Mouse (Mus musculus): ENCODE data around the gene Gm20498. TPM values are rescaled to one million over a fixed set of nuclear protein-coding genes. Genes with fewer than 3 reads are reported as not detected.
"Not testable (repeated sequence)": the region's sequence is repeated elsewhere in the genome, so short reads cannot be mapped to it uniquely, and the experiment has no call there.

The Gm20498 gene
- polyA plus RNA-seq, 1 experiment = 6.1 TPM

DNA sequence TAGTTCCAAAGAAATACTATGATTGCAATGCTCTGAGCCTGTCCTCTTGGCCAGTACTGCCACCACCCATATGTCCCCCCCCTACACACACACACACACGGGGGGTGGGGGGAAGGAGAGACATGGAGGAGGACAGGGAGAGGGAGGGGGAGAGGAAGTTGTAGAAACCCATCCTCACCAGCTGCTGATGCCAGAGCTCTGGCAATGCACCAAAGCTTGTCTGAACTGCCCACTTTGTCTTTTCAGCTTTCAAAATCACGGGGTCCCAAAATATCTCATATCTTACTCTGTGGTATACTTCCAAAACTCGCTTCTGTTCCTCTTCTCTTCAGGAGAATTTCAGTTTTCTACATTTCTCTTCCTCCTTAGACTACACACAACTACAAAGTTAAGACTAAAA, 119.5 kb downstream of the Gm20498 start:
- TF ChIP-seq POLR2A (IDR thresholded peaks at IDR 0.05; ENCODE audit: borderline replicate concordance, control insufficient read depth, low read depth, low read length) (no peak), CTCF (IDR thresholded peaks at IDR 0.05; ENCODE audit: control insufficient read depth, insufficient read depth, low read length) (no peak)
- 35% methylated on average over 3 of the region's 3 CpGs for WGBS
- H3K4me1 ChIP-seq (ENCODE audit: control insufficient read depth, insufficient read depth, low read length) = no peaks in the 10 kb centered on the region
- no peak overlapping the region for H3K27ac ChIP-seq (ENCODE audit: control insufficient read depth, insufficient read depth, low read depth, low read length, poor library complexity)
- H3K4me3 ChIP-seq (replicated peaks; ENCODE audit: control insufficient read depth, low read depth, low read length) = no peak overlapping the region

DNA sequence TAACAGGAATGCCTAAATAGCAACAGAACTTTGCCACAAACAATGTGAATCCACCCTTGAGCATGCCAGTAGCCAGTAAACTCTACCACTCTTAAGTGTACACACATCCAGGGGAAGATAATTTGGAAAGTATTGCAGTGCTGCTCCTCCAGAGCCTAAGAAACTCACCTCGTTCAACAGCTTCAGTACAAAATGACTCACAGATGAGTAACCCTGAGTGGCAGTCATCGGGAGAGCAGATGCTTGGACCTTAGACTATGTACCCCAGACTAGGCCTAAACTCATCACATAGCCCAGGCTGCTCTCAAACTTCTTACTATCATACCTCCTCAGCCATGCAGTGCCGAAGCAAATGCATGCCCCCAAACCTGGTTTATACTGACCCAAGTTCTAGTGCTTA, 123.7 kb downstream of the Gm20498 start:
- WGBS = 81% methylated on average over 3 of the region's 3 CpGs
- TF ChIP-seq CTCF (IDR thresholded peaks at IDR 0.05; ENCODE audit: control insufficient read depth, insufficient read depth, low read length) (no peak), POLR2A (IDR thresholded peaks at IDR 0.05; ENCODE audit: borderline replicate concordance, control insufficient read depth, low read depth, low read length) (no peak)

DNA sequence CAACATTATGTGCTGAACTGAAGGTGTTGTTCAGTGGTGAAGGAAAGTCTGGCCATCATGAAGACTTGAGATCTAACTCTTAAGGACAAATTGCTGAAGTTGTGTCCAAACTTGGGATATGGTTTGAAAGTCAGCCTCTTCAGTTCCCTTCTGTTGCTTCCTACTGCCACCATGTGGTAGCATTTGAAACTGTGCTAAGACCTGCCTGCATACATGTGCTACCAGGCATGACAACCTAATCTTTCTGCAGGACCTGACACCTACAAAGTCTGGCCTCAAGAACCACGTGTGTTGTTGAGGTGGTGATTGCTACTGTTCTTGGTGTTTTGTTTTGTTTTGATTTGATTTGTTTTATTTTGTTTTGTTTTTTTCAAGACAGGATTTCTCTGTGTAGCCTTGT, 130.5 kb downstream of the Gm20498 start:
- 10% methylated on average over 1 of the region's 1 CpGs for WGBS
- Histone ChIP-seq H3K4me1 (ENCODE audit: control insufficient read depth, insufficient read depth, low read length) (no peaks in the 10 kb centered on the region), H3K27ac (ENCODE audit: control insufficient read depth, insufficient read depth, low read depth, low read length, poor library complexity) (no peak overlapping the region), H3K4me3 (replicated peaks; ENCODE audit: control insufficient read depth, low read depth, low read length) (no peak overlapping the region)
- TF ChIP-seq POLR2A (IDR thresholded peaks at IDR 0.05; ENCODE audit: borderline replicate concordance, control insufficient read depth, low read depth, low read length) = no peak
- TF ChIP-seq CTCF (IDR thresholded peaks at IDR 0.05; ENCODE audit: control insufficient read depth, insufficient read depth, low read length) = peak; percentile 20; the same call in 1 of the 2 replicates

More for the DNA sequence above, 123.7 kb downstream of the Gm20498 start:
- H3K27ac ChIP-seq (ENCODE audit: control insufficient read depth, insufficient read depth, low read depth, low read length, poor library complexity) = no peak overlapping the region
- no peak overlapping the region for H3K4me3 ChIP-seq (replicated peaks; ENCODE audit: control insufficient read depth, low read depth, low read length)
- no peaks in the 10 kb centered on the region for H3K4me1 ChIP-seq (ENCODE audit: control insufficient read depth, insufficient read depth, low read length)

DNA sequence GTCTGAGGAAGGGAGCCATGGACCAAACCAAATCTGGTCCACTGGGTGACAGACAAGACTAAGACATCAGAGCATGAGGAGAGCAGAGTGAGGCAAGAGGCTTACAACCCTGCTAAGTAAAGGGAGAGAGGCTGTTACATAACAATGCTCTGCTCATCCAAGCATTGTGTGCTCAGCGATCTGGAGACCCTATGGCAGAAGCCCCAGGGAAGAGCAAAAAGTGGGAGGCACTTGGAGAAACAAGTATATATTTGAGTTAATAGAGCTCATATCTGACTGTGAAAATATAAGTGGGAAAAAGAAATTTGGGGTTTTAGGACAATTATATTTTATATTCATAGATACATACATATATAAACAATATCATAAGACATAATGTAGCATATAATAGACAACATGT, 153.3 kb downstream of the Gm20498 start, which contains the start of gene Gm4787:
Gene Gm4787 (minus strand): TSS at position 101 of the 400 bp plus-strand sequence.
- WGBS = 82% methylated on average over 1 of the region's 1 CpGs
- H3K4me1 ChIP-seq (ENCODE audit: control insufficient read depth, insufficient read depth, low read length); H3K4me3 ChIP-seq (replicated peaks; ENCODE audit: control insufficient read depth, low read depth, low read length); H3K27ac ChIP-seq (ENCODE audit: control insufficient read depth, insufficient read depth, low read depth, low read length, poor library complexity): not testable (repeated sequence)

DNA sequence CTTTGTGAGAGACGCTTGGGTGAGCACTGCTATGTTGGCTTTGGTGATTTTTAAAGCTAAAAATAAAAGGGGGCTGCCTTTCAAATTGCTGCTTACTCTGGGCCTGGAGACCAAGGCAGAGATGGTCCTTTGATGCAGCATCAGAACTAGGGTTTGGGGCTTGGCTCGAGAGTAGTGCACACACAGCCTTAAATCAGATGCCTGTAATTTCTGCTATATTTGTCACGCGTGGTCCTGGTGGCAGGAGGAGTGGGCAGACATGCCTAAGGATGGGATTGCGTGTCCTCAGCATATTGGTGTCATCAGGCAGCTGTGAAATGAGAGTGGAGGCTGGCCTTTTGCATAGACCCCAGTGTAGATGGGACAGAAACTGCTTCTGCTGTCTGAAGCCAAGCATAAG, 198.9 kb downstream of the Gm20498 start:
- Histone ChIP-seq H3K4me1 (ENCODE audit: control insufficient read depth, insufficient read depth, low read length) (no peaks in the 10 kb centered on the region), H3K4me3 (replicated peaks; ENCODE audit: control insufficient read depth, low read depth, low read length) (no peak overlapping the region), H3K27ac (ENCODE audit: control insufficient read depth, insufficient read depth, low read depth, low read length, poor library complexity) (no peak overlapping the region)
- TF ChIP-seq CTCF (IDR thresholded peaks at IDR 0.05; ENCODE audit: control insufficient read depth, insufficient read depth, low read length) = no peak
- no peak for TF ChIP-seq POLR2A (IDR thresholded peaks at IDR 0.05; ENCODE audit: borderline replicate concordance, control insufficient read depth, low read depth, low read length)
- 73% methylated on average over 5 of the region's 5 CpGs for WGBS

DNA sequence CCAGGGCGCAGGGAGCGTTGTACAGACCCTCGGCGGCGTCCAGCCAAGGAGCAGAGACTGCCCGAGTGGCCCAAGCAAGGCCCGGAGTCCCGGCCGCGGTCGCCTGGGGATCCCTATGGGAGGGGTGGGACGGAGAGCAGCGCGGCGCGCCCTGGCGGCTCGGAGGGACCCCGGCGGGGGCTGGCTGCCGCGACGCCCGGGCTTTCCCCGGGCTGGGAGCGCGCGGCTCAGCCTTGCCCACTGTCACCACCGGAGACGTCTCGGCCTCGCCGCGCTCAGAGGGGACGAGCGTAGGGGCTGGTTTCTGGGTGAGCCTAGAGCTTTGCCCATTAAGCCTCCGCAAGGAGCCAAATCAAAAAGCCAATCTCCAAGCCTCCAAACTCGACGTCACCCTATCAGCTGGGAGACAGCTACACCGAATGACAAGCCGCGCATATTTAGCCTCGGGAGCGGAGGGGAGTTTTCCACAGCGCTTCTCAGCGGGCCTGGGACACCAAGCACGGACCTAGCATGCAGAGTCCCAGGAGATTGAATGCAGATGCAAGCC, 199.8 kb downstream of the Gm20498 start, which contains the start of gene Slc8a3:
Gene Slc8a3 (minus strand): TSS at position 306 of the 547 bp plus-strand sequence.
- no peak for TF ChIP-seq CTCF (IDR thresholded peaks at IDR 0.05; ENCODE audit: control insufficient read depth, insufficient read depth, low read length)
- H3K4me3 ChIP-seq (replicated peaks; ENCODE audit: control insufficient read depth, low read depth, low read length) = no peak within 1 kb of the TSS
- 2% methylated on average over 47 of the region's 47 CpGs for WGBS
- no peaks in the 10 kb centered on the region for H3K4me1 ChIP-seq (ENCODE audit: control insufficient read depth, insufficient read depth, low read length)
- no peak within 1 kb of the TSS; the same call in 1 of the 2 replicates for H3K27ac ChIP-seq (ENCODE audit: control insufficient read depth, insufficient read depth, low read depth, low read length, poor library complexity)

DNA sequence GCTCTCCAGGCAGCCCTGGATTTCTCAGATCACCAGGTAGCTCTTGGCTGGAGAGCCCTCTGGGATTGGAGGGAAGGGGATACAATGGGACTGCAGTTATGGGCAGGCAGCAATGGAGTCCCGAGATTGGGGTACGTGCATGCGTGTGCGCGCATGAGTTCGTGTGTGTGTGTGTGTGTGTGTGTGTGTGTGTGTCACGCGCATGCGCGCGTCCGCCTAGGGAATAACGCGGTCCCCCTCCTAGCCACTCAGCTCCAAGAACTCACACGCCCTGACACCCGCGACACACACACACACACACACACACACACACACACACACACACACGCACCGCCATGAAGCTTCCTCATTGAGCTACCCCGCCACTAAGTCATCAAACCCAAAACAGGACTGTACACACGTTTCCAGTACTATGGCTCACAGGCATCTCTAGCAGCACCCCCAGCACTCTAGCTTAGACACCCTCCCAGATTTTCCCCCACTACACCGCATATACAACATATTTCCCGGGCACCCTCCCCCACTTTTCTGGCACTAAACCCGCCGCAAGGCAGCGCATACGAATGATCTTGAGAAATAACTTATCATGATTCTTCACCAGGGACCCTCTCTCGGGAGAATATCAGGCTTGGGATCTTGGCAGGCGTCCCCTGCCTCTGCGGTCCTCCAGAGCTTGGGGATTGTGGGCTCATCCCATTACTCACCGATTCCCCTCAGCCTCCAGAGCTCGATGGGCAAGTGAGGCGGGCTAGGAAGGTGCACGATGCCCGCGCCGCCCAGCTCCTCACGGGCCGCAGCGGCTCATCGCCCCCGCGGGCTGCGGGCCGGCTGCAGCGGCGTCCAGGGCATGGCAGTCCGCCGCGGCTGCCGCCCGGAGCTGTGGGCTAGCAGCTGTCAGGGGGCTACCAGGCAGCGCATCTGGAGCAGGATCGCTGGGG, 200.5 kb downstream of the Gm20498 start:
- no peak overlapping the region for H3K4me3 ChIP-seq (replicated peaks; ENCODE audit: control insufficient read depth, low read depth, low read length)
- no peak for TF ChIP-seq POLR2A (IDR thresholded peaks at IDR 0.05; ENCODE audit: borderline replicate concordance, control insufficient read depth, low read depth, low read length)
- TF ChIP-seq CTCF (IDR thresholded peaks at IDR 0.05; ENCODE audit: control insufficient read depth, insufficient read depth, low read length) = no peak
- 3% methylated on average over 49 of the region's 54 CpGs for WGBS
- H3K27ac ChIP-seq (ENCODE audit: control insufficient read depth, insufficient read depth, low read depth, low read length, poor library complexity) = no peak overlapping the region; the same call in 1 of the 2 replicates
- no peaks in the 10 kb centered on the region for H3K4me1 ChIP-seq (ENCODE audit: control insufficient read depth, insufficient read depth, low read length)

DNA sequence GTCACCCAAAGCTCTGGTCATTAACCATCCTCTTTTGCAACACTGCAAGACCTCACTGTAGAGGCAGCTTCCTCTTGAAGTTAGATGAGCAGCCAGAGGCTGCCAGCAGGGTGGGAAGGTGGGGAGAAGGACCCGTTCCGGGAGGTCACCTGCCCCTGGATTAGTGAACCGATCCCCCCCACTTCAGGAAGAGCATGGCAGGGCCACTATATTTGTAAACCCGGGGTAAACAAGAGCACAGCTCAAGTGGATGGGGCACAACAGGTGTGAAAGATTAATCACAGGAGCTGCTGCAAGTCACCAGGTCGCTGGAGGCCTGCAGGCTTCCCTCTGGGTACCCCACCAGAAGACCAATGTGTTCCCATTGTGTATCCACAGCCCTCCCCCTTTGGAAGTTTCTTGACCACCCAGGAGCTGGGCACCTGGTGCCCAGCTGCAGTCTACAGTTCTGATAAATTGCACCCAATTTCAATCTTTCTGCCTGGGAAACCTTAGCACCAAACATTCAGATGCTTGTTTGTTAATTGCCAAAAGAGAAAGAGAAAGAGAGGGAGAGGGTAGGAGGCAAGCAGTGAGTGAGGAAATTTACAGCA, 201.6 kb downstream of the Gm20498 start:
- 56% methylated on average over 5 of the region's 5 CpGs for WGBS
- TF ChIP-seq POLR2A (IDR thresholded peaks at IDR 0.05; ENCODE audit: borderline replicate concordance, control insufficient read depth, low read depth, low read length) (no peak), CTCF (IDR thresholded peaks at IDR 0.05; ENCODE audit: control insufficient read depth, insufficient read depth, low read length) (no peak)
- Histone ChIP-seq H3K4me3 (replicated peaks; ENCODE audit: control insufficient read depth, low read depth, low read length) (no peak overlapping the region), H3K4me1 (ENCODE audit: control insufficient read depth, insufficient read depth, low read length) (no peaks in the 10 kb centered on the region), H3K27ac (ENCODE audit: control insufficient read depth, insufficient read depth, low read depth, low read length, poor library complexity) (no peak overlapping the region)
